Mouse (Mus musculus) heart, adult 2 months (tissue): Measurements from ENCODE around the gene Gm44511. TPM values are rescaled to one million over a fixed set of nuclear protein-coding genes. Genes with fewer than 3 reads are reported as not detected.

ENCODE experiments used
- DNase-seq, 2 experiments: peaks; one replicate each; pipeline ENCODE4 v3.0.0; 2021
- H3K27ac ChIP-seq: fragments of 200-600 bp; 2 replicates; pipeline ENCODE4 v1.8.1; 2022
- H3K27me3 ChIP-seq: fragments of 200-500 bp; 2 replicates; pipeline ENCODE4 v1.6.1; 2012; ENCODE audit warnings: mild to moderate bottlenecking, low read length, inconsistent platforms, mixed read lengths; ENCODE audit not compliant: control insufficient read depth, insufficient read depth
- H3K36me3 ChIP-seq: fragments of 200-500 bp; 2 replicates; pipeline ENCODE4 v1.6.1; 2012; ENCODE audit warnings: low read length, inconsistent platforms; ENCODE audit not compliant: control insufficient read depth, insufficient read depth
- H3K4me1 ChIP-seq: fragments of 200-500 bp; 2 replicates; pipeline ENCODE4 v1.6.1; 2011; ENCODE audit warnings: low read length; ENCODE audit not compliant: control insufficient read depth, insufficient read depth
- H3K4me3 ChIP-seq: fragments of 200-600 bp; 2 replicates; pipeline ENCODE4 v1.8.1; 2022
- H3K79me2 ChIP-seq: fragments of 200-500 bp; replicated peaks from 2 replicates; pipeline ENCODE4 v1.6.1; 2012; ENCODE audit warnings: mild to moderate bottlenecking, inconsistent platforms, low read length, moderate library complexity, mixed read lengths; ENCODE audit not compliant: control insufficient read depth, insufficient read depth
- H3K9ac ChIP-seq: fragments of 200-500 bp; 2 replicates; pipeline ENCODE4 v1.6.1; 2012; ENCODE audit warnings: low read depth, mild to moderate bottlenecking, control low read depth, inconsistent platforms, low read length, mixed read lengths
- CTCF ChIP-seq: fragments of 200-600 bp; IDR thresholded peaks from 2 replicates; pipeline ENCODE4 v1.8.1; 2022; ENCODE audit warnings: antibody characterized with exemption, mild to moderate bottlenecking, moderate library complexity
- EP300 ChIP-seq: fragments of 200-500 bp; IDR thresholded peaks from 2 replicates; pipeline ENCODE4 v1.6.1; 2011; ENCODE audit warnings: low read depth, low read length, control low read depth; ENCODE audit not compliant: insufficient read depth
- POLR2A ChIP-seq: fragments of 200-500 bp; IDR thresholded peaks from 2 replicates; pipeline ENCODE4 v1.6.1; 2011; ENCODE audit warnings: mild to moderate bottlenecking, low read depth, low read length, control low read depth; ENCODE audit not compliant: insufficient read depth
- WGBS: fragments of 180-500 bp; shearing (Covaris S2); methylation state at CpG from one replicate; pipeline ENCODE4 v1.1.7; 2018; 5-methylcytosine and 5-hydroxymethylcytosine counted together
- intact Hi-C: fragments of 180-260 bp; cut with DNase I; formaldehyde crosslinking; loops from one replicate; pipeline ENCODE4 v1.15.1; 2025
- long read RNA-seq: library from polyadenylated mRNA; stranded (forward); transcript quantifications from one replicate; pipeline ENCODE4 v2.0.0, GENCODE M21; 2021
- polyA plus RNA-seq: library from polyadenylated mRNA; depleted of rRNA; stranded (reverse); fragments of >200 nt; gene quantifications from 2 replicates; pipeline ENCODE4 v1.2.3, GENCODE M21; 2012; rRNA removed
- total RNA-seq, 2 experiments: library from RNA; stranded (reverse); gene quantifications; 2 replicates each; pipeline ENCODE4 v1.2.3; 2021

The Gm44511 gene
- not detected for total RNA-seq
- 0.86 TPM in 1 of 2 replicates, not detected in the other for polyA plus RNA-seq
- long read RNA-seq, partial matches to known transcripts, result 0 of 5 reads
- long read RNA-seq, other reads (novel, unspliced or antisense), result 5 of 5 reads

- WGBS, result 82% methylated on average over 6 of the region's 6 CpGs
- intact Hi-C loops, result no loop called here
These were observed at the start of gene Gm44511, which contains the start of gene Klrb1b for GRCm38 (mm10) chr6:128826132-128826531. Gm44511 (minus strand) TSS chr6:128826315. Klrb1b (minus strand) TSS chr6:128826331.

GRCm38 (mm10) chr6:128871910-128872610 lies 45.9 kb upstream of the Gm44511 start:
- WGBS, result 79% methylated on average over 1 of the region's 1 CpGs
- intact Hi-C loops, result no loop called here
- no peak for DNase-seq
- Histone ChIP-seq H3K4me1 (no peaks in the 10 kb centered on the region), H3K27me3 (no peaks in the 10 kb centered on the region), H3K27ac (no peak overlapping the region), H3K79me2 (no peaks in the 10 kb centered on the region), H3K36me3 (no peaks in the 10 kb centered on the region), H3K9ac (no peak overlapping the region), H3K4me3 (no peak overlapping the region)
- TF ChIP-seq CTCF (no peak), EP300 (no peak), POLR2A (no peak)

More at GRCm38 (mm10) chr6:128826132-128826531, at the start of gene Gm44511, which contains the start of gene Klrb1b:
- H3K4me1 ChIP-seq, result no peaks in the 10 kb centered on the region
- H3K4me3 ChIP-seq, result no peak within 1 kb of the TSS
- H3K36me3 ChIP-seq, result no peaks in the 10 kb centered on the region
- DNase-seq, result no peak
- H3K9ac ChIP-seq, result no peak within 1 kb of the TSS
- no peak within 1 kb of the TSS for H3K27ac ChIP-seq
- H3K27me3 ChIP-seq, result no peaks in the 10 kb centered on the region
- TF ChIP-seq CTCF (no peak), POLR2A (no peak), EP300 (no peak)
- no peaks in the 10 kb centered on the region for H3K79me2 ChIP-seq

GRCm38 (mm10) chr6:128868861-128869260 lies 42.7 kb upstream of the Gm44511 start:
- Histone ChIP-seq H3K9ac (no peak overlapping the region), H3K27me3 (no peaks in the 10 kb centered on the region), H3K4me1 (no peaks in the 10 kb centered on the region), H3K4me3 (no peak overlapping the region), H3K27ac (no peak overlapping the region), H3K36me3 (no peaks in the 10 kb centered on the region), H3K79me2 (no peaks in the 10 kb centered on the region)
- no peak for DNase-seq
- TF ChIP-seq POLR2A, result no peak
- no peak for TF ChIP-seq CTCF
- no peak for TF ChIP-seq EP300
- WGBS, result 49% methylated on average over 3 of the region's 3 CpGs
- intact Hi-C loops, result loop anchor here (1.0 to 2.0 kb wide), 2 partner anchors 10 to 14 kb away; no protein-coding TSS in a partner anchor

GRCm38 (mm10) chr6:128857976-128858375 lies 31.9 kb upstream of the Gm44511 start:
- DNase-seq, result no peak
- no peaks in the 10 kb centered on the region for H3K27me3 ChIP-seq
- H3K4me3 ChIP-seq, result no peak overlapping the region
- 89% methylated on average over 2 of the region's 2 CpGs for WGBS
- no peak overlapping the region for H3K27ac ChIP-seq
- H3K36me3 ChIP-seq, result no peaks in the 10 kb centered on the region
- H3K79me2 ChIP-seq, result no peaks in the 10 kb centered on the region
- intact Hi-C loops, result loop anchor here (2.0 kb wide), 1 partner anchor 15 kb away; no protein-coding TSS in a partner anchor
- no peak for TF ChIP-seq POLR2A
- TF ChIP-seq CTCF, result no peak
- no peak for TF ChIP-seq EP300
- peaks cover 1% of the 10 kb centered on the region; the same call in 1 of the 2 replicates for H3K4me1 ChIP-seq
- no peak overlapping the region for H3K9ac ChIP-seq

- Histone ChIP-seq H3K36me3 (no peaks in the 10 kb centered on the region), H3K79me2 (no peaks in the 10 kb centered on the region), H3K27me3 (no peaks in the 10 kb centered on the region), H3K4me1 (peaks cover 1% of the 10 kb centered on the region; the same call in 1 of the 2 replicates), H3K27ac (peak overlapping the region; percentile 79), H3K4me3 (no peak overlapping the region), H3K9ac (no peak overlapping the region)
- WGBS, result 24% methylated on average over 5 of the region's 5 CpGs
- peak; percentile 80 to 90 for DNase-seq
- TF ChIP-seq EP300 (peak; percentile 80), CTCF (peak; percentile 11; the same call in 1 of the 2 replicates), POLR2A (no peak)
- intact Hi-C loops, result loop anchor here (2.0 kb wide), 1 partner anchor 13 kb away; no protein-coding TSS in a partner anchor
These were observed 30.1 kb upstream of the Gm44511 start for GRCm38 (mm10) chr6:128856250-128856649.

- Histone ChIP-seq H3K4me3 (no peak overlapping the region), H3K27ac (peak overlapping the region; percentile 79), H3K9ac (no peak overlapping the region), H3K4me1 (peaks cover 1% of the 10 kb centered on the region; the same call in 1 of the 2 replicates), H3K36me3 (no peaks in the 10 kb centered on the region), H3K79me2 (no peaks in the 10 kb centered on the region), H3K27me3 (no peaks in the 10 kb centered on the region)
- TF ChIP-seq POLR2A (no peak), EP300 (no peak), CTCF (no peak)
- intact Hi-C loops, result loop anchor here (2.0 kb wide), 2 partner anchors 13 to 233 kb away; no protein-coding TSS in a partner anchor
- 69% methylated on average over 1 of the region's 1 CpGs for WGBS
- no peak for DNase-seq
These were observed 29.4 kb upstream of the Gm44511 start for GRCm38 (mm10) chr6:128855477-128855876.
